Mouse (Mus musculus) lung, postnatal 0 days (tissue): Measurements from ENCODE around the gene Cep104.

ENCODE experiments used
- CTCF ChIP-seq: IDR thresholded peaks from 2 replicates; pipeline ENCODE4 v1.5.1; 2016; ENCODE audit warnings: antibody characterized with exemption, mild to moderate bottlenecking
- EP300 ChIP-seq: IDR thresholded peaks from 2 replicates; pipeline ENCODE4 v1.6.1; 2016; ENCODE audit warnings: antibody characterized with exemption, mild to moderate bottlenecking, control low read depth

GRCm38 (mm10) chr4:154007759-154008158 lies 32.8 kb downstream of the Cep104 start:
- TF ChIP-seq CTCF, result no peak
- no peak for TF ChIP-seq EP300
